In the genomic region with DNA sequence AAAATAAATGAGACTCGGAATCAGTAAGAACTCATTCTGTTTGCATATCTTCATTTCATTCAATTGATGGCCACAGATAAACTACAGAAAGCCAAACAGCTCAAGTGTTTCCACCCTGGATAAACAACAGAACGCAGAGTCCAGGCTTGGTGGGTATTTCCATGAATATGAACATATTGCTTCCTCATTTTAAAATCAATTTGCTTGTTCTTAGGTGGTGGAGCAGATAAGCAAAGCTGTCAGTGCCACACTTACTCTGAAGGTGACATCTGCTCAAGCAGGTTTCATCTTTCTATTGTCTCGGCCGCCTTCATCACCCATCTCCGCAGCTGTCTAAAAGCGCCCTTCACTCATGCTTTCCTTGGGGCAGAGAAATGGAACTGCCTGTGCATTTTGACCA, we compare ENCODE assay signal across 21 mouse cellular contexts.
DNase-seq lines count a peak whose midpoint lies in the region; ATAC-seq lines count a peak whose summit lies in the region.
"Had no signal": no experiment of that assay in that cellular context is flagged by ENCODE, and none has a peak within 500 bp of the region (broad histone marks: within the 10 kb centered on the region; RNA-seq: fewer than 3 reads in every experiment).

No protein-coding gene starts in this region.

- H3K27me3 ChIP-seq in forebrain, embryonic 16.5 days (replicated peaks; ENCODE audit: control insufficient read depth, insufficient read depth, low read length) = no peaks in the 10 kb centered on the region
- no peaks in the 10 kb centered on the region for H3K27me3 ChIP-seq in forebrain, embryonic 11.5 days (ENCODE audit: control insufficient read depth, insufficient read depth, low read length)
- H3K27me3 ChIP-seq: CH12.LX; embryonic facial prominence, embryonic 15.5 days; heart, embryonic 13.5 days; hindbrain, embryonic 15.5 days; Patski had no signal

- no peaks in the 10 kb centered on the region for H3K36me3 ChIP-seq in forebrain, embryonic 16.5 days (ENCODE audit: control insufficient read depth, insufficient read depth)
- no peaks in the 10 kb centered on the region for H3K36me3 ChIP-seq in forebrain, embryonic 11.5 days (ENCODE audit: control insufficient read depth, insufficient read depth, low read length)
- H3K36me3 ChIP-seq: embryonic facial prominence, embryonic 15.5 days; heart, embryonic 13.5 days; hindbrain, embryonic 15.5 days had no signal

- WGBS in forebrain, embryonic 16.5 days = 71% methylated on average over 6 of the region's 6 CpGs
- 91% methylated on average over 6 of the region's 6 CpGs for WGBS in forebrain, embryonic 11.5 days

- no peak for DNase-seq in forebrain, embryonic 11.5 days (ENCODE audit: low spot score)
- DNase-seq in retina, postnatal 1 day = peak; percentile 17
- no peak for DNase-seq in retina, embryonic 14.5 days (ENCODE audit: low spot score)
- DNase-seq in layer of hippocampus, postnatal 14 days (ENCODE audit: low spot score in 2 of 2) = peak; percentile 16 to 20
- no peak for DNase-seq in c-Kit-positive CD71-positive TER-119-positive erythroid progenitor cells, embryonic 14.5 days (ENCODE audit: low spot score)
- DNase-seq: adrenal gland, postnatal 14 days; cerebellum, adult 2 months; cerebellum, postnatal 10 days; embryo, embryonic 11 days; gastrocnemius, adult 2 months; gastrocnemius, postnatal 36 days; heart, adult 11 months; heart, postnatal 36 days had no signal

- no peak overlapping the region for H3K4me3 ChIP-seq in forebrain, embryonic 16.5 days (replicated peaks; ENCODE audit: low read length)
- H3K4me3 ChIP-seq in forebrain, embryonic 11.5 days (ENCODE audit: low read depth, low read length) = no peak overlapping the region
- H3K4me3 ChIP-seq: embryonic facial prominence, embryonic 15.5 days; erythroblast, embryonic 14.5 days; gastrocnemius, adult 2 months; heart, embryonic 13.5 days; hindbrain, embryonic 15.5 days had no signal

- peak; percentile 45 for ATAC-seq in forebrain, embryonic 16.5 days
- ATAC-seq in forebrain, embryonic 11.5 days (replicated peaks; ENCODE audit: low FRiP score) = no peak
- ATAC-seq: activated CD4-positive, CD25-positive, alpha-beta regulatory T cell, adult 4 months; Patski had no signal

- no peak overlapping the region for H3K4me2 ChIP-seq in forebrain, embryonic 16.5 days (ENCODE audit: low read length)
- H3K4me2 ChIP-seq in forebrain, embryonic 11.5 days (ENCODE audit: low read depth, low read length, severe bottlenecking) = no peak overlapping the region
- H3K4me2 ChIP-seq: embryonic facial prominence, embryonic 15.5 days; heart, embryonic 13.5 days; hindbrain, embryonic 15.5 days had no signal

- no peak overlapping the region for H3K27ac ChIP-seq in forebrain, embryonic 16.5 days (ENCODE audit: low read length)
- no peak overlapping the region for H3K27ac ChIP-seq in forebrain, embryonic 11.5 days (ENCODE audit: low read depth, low read length)
- H3K27ac ChIP-seq: embryonic facial prominence, embryonic 15.5 days; gastrocnemius, adult 2 months; heart, embryonic 13.5 days; hindbrain, embryonic 15.5 days had no signal

- H3K9me3 ChIP-seq in forebrain, embryonic 16.5 days (ENCODE audit: control insufficient read depth, low read length) = no peaks in the 10 kb centered on the region
- H3K9me3 ChIP-seq in forebrain, embryonic 11.5 days (ENCODE audit: control insufficient read depth, low read length) = no peaks in the 10 kb centered on the region
- H3K9me3 ChIP-seq: embryonic facial prominence, embryonic 15.5 days; heart, embryonic 13.5 days; hindbrain, embryonic 15.5 days had no signal

- H3K4me1 ChIP-seq in forebrain, embryonic 16.5 days (replicated peaks; ENCODE audit: control insufficient read depth, insufficient read depth, low read length) = 0 out of 2 replicates have a peak, but pooled peaks cover 2% of the 10 kb centered on the region
- no peaks in the 10 kb centered on the region for H3K4me1 ChIP-seq in forebrain, embryonic 11.5 days (replicated peaks; ENCODE audit: control insufficient read depth, insufficient read depth, low read length)
- H3K4me1 ChIP-seq: embryonic facial prominence, embryonic 15.5 days; heart, embryonic 13.5 days; hindbrain, embryonic 15.5 days had no signal

- no peak overlapping the region for H3K9ac ChIP-seq in forebrain, embryonic 16.5 days (replicated peaks; ENCODE audit: low read depth, low read length)
- H3K9ac ChIP-seq in forebrain, embryonic 11.5 days (ENCODE audit: low read length) = no peak overlapping the region
- H3K9ac ChIP-seq: embryonic facial prominence, embryonic 15.5 days; heart, embryonic 13.5 days; hindbrain, embryonic 15.5 days had no signal

Comparison
In these comparisons a context has a peak if more than half of its experiments do, and no peak if none do; other contexts are left out.
1. DNase-seq: peak in retina, postnatal 1 day (single experiment) and layer of hippocampus, postnatal 14 days (2 of 2); none in forebrain, embryonic 11.5 days (single experiment), retina, embryonic 14.5 days (single experiment) and c-Kit-positive CD71-positive TER-119-positive erythroid progenitor cells, embryonic 14.5 days (single experiment).